Mouse (Mus musculus) limb, embryonic 14.5 days (tissue): ENCODE results near the gene Fndc3b. TPM values are rescaled to one million over a fixed set of nuclear protein-coding genes. Genes with fewer than 3 reads are reported as not detected.
A peak's percentile ranks its signal among the peaks of the same experiment; 100 is the strongest.

Experiments used
- ATAC-seq: fragments of 200-750 bp; cut with Nextera tagmentation; 2 replicates; pipeline ENCODE4 v1.8.0; 2017; ENCODE audit warnings: low read depth, moderate number of reproducible peaks, moderate TSS enrichment; ENCODE audit not compliant: low FRiP score
- DNase-seq: peaks from one replicate; pipeline ENCODE4 v3.0.0-alpha.2; 2015; ENCODE audit warnings: low spot score
- H3K27ac ChIP-seq: fragments of 300-500 bp; sonication (generic); replicated peaks from 2 replicates; pipeline ENCODE4 v1.5.1; 2014; ENCODE audit warnings: low read depth, mild to moderate bottlenecking, low read length, moderate library complexity, mixed read lengths
- H3K27me3 ChIP-seq: fragments of 300-500 bp; sonication (generic); 2 replicates; pipeline ENCODE4 v1.6.1; 2014; ENCODE audit warnings: low read length, mixed read lengths; ENCODE audit not compliant: control insufficient read depth, insufficient read depth
- H3K36me3 ChIP-seq: fragments of 300-500 bp; sonication (generic); 2 replicates; pipeline ENCODE4 v1.6.1; 2014; ENCODE audit warnings: mild to moderate bottlenecking, low read length, moderate library complexity, mixed read lengths; ENCODE audit not compliant: control insufficient read depth, insufficient read depth
- H3K4me1 ChIP-seq: fragments of 300-500 bp; sonication (generic); 2 replicates; pipeline ENCODE4 v1.6.1; 2014; ENCODE audit warnings: antibody characterized with exemption, low read length, mixed read lengths; ENCODE audit not compliant: control insufficient read depth, insufficient read depth
- H3K4me2 ChIP-seq: fragments of 300-500 bp; sonication (generic); replicated peaks from 2 replicates; pipeline ENCODE4 v1.6.1; 2014; ENCODE audit warnings: low read depth, mild to moderate bottlenecking, low read length, moderate library complexity; ENCODE audit not compliant: severe bottlenecking
- H3K4me3 ChIP-seq: fragments of 300-500 bp; sonication (generic); replicated peaks from 2 replicates; pipeline ENCODE4 v1.5.1; 2014; ENCODE audit warnings: low read length
- H3K9ac ChIP-seq: fragments of 300-500 bp; sonication (generic); 2 replicates; pipeline ENCODE4 v1.6.1; 2014; ENCODE audit warnings: mild to moderate bottlenecking, low read depth, low read length, moderate library complexity; ENCODE audit not compliant: severe bottlenecking
- H3K9me3 ChIP-seq: fragments of 300-500 bp; sonication (generic); 2 replicates; pipeline ENCODE4 v1.6.1; 2016; ENCODE audit warnings: low read length; ENCODE audit not compliant: control insufficient read depth
- POLR2A ChIP-seq: fragments of 200-500 bp; IDR thresholded peaks from 2 replicates; pipeline ENCODE4 v1.8.0; 2012; ENCODE audit warnings: inconsistent platforms, mild to moderate bottlenecking, moderate library complexity, borderline replicate concordance; ENCODE audit not compliant: insufficient read depth, insufficient read length; ENCODE audit errors: extremely low read depth
- WGBS: fragments of 180-500 bp; shearing (Covaris S2); extraction: QIAGEN DNeasy Blood & Tissue Kit; methylation state at CpG from one replicate; pipeline ENCODE4 v1.1.7; 2014; 5-methylcytosine and 5-hydroxymethylcytosine counted together
- polyA plus RNA-seq, 2 experiments: library from polyadenylated mRNA; depleted of rRNA in 1 of 2; stranded (reverse) in 1 of 2; unstranded in 1 of 2; fragments of >200 nt; fragmentation: Nextera tagmentation in 1 of 2; extraction: Ambion mirVana in 1 of 2; gene quantifications; 2 replicates each; pipeline versions ENCODE4 v1.2.1 to v1.2.3; 2012 to 2014

Fndc3b gene
- polyA plus RNA-seq, 2 experiments, result 39.6 to 41.3 TPM

GRCm38 (mm10) chr3:27607081-27607795, 103.9 kb downstream of the Fndc3b start:
- Histone ChIP-seq H3K27ac (peak overlapping the region; percentile 93), H3K9ac (0 out of 2 replicates have a peak overlapping the region, but pooled peaks have one; percentile 17), H3K4me2 (peak overlapping the region; percentile 13), H3K36me3 (no peaks in the 10 kb centered on the region), H3K9me3 (no peaks in the 10 kb centered on the region), H3K4me3 (no peak overlapping the region), H3K27me3 (no peaks in the 10 kb centered on the region), H3K4me1 (peaks cover 51% of the 10 kb centered on the region)
- ATAC-seq, result peak; percentile 91
- peak; percentile 66 for DNase-seq
- 37% methylated on average over 9 of the region's 9 CpGs for WGBS
- no peak for TF ChIP-seq POLR2A

DNA sequence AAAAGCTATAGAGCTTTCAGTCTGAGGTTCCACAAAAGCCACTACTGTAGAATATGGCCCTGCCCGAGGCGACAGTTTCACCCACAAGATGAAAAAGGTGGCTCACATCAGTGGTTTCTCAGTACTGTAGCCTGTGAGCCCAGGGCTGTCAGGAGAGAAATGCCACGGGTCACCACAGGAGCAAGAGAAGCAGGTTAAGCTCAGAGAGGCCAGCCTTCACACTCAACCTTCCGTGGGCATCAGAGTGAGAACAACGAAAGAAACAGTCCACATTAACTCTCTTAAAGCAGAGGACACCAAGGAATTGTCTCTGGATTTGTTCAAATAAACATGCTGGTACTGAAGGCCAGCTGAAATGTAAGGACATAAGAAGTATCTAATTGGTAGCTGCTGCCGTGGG, 104.5 kb downstream of the Fndc3b start:
- ATAC-seq (no peak), DNase-seq (no peak)
- no peaks in the 10 kb centered on the region for H3K27me3 ChIP-seq
- H3K4me1 ChIP-seq, result peaks cover 51% of the 10 kb centered on the region
- TF ChIP-seq POLR2A, result no peak
- H3K9ac ChIP-seq, result no peak overlapping the region
- no peaks in the 10 kb centered on the region for H3K9me3 ChIP-seq
- H3K4me2 ChIP-seq, result no peak overlapping the region
- H3K4me3 ChIP-seq, result no peak overlapping the region
- H3K36me3 ChIP-seq, result no peaks in the 10 kb centered on the region
- peak overlapping the region; percentile 93 for H3K27ac ChIP-seq
- WGBS, result 78% methylated on average over 6 of the region's 6 CpGs

DNA sequence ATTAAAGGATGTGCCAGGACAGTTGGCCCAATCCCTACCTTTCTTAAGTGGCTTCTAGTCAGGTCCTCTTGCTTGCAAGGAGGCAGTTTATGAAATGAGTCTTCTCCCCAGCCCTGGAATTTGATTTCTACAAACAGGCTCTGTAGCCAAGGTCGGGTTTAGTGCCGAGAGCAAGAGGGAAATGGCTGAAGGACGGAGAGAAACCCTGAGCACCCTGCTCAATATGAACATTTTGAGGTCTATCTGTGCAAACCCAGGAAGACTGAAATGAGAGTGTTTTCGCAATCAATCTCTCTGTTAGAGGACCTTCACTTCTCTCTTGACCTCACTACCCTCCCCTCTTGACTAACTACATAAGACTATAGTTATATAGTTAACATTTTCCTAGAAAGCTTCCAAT, 105.5 kb downstream of the Fndc3b start:
- Histone ChIP-seq H3K27ac (no peak overlapping the region), H3K36me3 (no peaks in the 10 kb centered on the region), H3K27me3 (no peaks in the 10 kb centered on the region), H3K4me3 (no peak overlapping the region), H3K9ac (no peak overlapping the region), H3K9me3 (no peaks in the 10 kb centered on the region), H3K4me1 (peaks cover 54% of the 10 kb centered on the region), H3K4me2 (no peak overlapping the region)
- DNase-seq (no peak), ATAC-seq (no peak)
- WGBS, result 95% methylated on average over 4 of the region's 4 CpGs
- no peak for TF ChIP-seq POLR2A

DNA sequence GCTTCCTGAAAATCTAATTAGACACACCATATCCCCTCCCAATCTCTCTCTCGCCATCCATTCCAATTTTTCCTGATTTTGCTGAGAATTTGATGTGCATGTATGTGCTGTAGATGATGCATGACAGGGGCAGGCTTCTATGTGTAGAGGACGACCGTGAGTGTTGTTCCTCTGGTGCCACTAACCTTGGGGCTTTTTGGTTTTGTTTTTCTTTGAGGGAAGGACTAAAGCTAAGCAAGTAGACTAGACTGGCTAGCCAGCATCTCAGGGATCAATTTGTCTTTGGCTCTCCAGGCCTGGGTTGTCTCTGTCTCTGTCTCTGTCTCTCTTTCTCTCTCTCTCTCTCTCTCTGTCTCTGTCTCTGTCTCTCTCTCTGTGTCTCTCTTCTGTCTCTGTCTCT, 106.0 kb downstream of the Fndc3b start:
- ATAC-seq (no peak), DNase-seq (no peak)
- Histone ChIP-seq H3K36me3 (no peaks in the 10 kb centered on the region), H3K4me2 (no peak overlapping the region), H3K9me3 (no peaks in the 10 kb centered on the region), H3K27me3 (no peaks in the 10 kb centered on the region), H3K27ac (no peak overlapping the region), H3K4me3 (no peak overlapping the region), H3K9ac (no peak overlapping the region), H3K4me1 (peaks cover 54% of the 10 kb centered on the region)
- no peak for TF ChIP-seq POLR2A
- WGBS, result 76% methylated on average over 3 of the region's 3 CpGs

GRCm38 (mm10) chr3:27604629-27605028, 106.5 kb downstream of the Fndc3b start:
- Histone ChIP-seq H3K27ac (no peak overlapping the region), H3K9me3 (no peaks in the 10 kb centered on the region), H3K36me3 (no peaks in the 10 kb centered on the region), H3K4me1 (peaks cover 58% of the 10 kb centered on the region), H3K9ac (no peak overlapping the region), H3K4me2 (no peak overlapping the region), H3K27me3 (no peaks in the 10 kb centered on the region), H3K4me3 (no peak overlapping the region)
- TF ChIP-seq POLR2A, result no peak
- 38% methylated on average over 4 of the region's 4 CpGs for WGBS
- DNase-seq (no peak), ATAC-seq (no peak)
